ENCODE assay signal across 20 mouse cellular contexts in the genomic region with DNA sequence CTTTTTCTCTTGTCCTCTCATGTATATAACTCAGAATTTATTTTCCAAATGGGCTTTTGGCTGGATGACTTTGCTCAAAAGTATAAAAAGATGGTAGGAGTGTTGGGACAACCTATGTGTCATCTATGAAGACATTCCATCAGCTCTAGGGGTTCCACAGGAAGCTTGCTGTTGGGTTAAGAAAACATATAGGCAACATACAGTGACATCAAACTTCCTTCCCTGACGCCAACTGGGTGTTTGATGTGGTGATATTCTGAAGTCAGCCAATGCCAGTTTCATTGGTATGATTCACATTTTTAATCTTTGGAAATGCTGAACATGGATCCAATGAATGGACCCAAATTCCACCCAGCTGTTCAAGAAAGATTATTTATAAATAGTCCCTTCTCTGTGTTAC.
A peak's percentile ranks its signal among the peaks of the same experiment; 100 is the strongest.
DNase-seq lines count a peak whose midpoint lies in the region; ATAC-seq and TF ChIP-seq lines count a peak whose summit lies in the region.
"Had no signal": no experiment of that assay in that cellular context is flagged by ENCODE, and none has a peak within 500 bp of the region (broad histone marks: within the 10 kb centered on the region; RNA-seq: fewer than 3 reads in every experiment).

No protein-coding gene starts in this region.

- no peak overlapping the region for H3ac ChIP-seq in C2C12 (ENCODE audit: control insufficient read depth, insufficient read length, low read depth)

- peak; percentile 43 for ATAC-seq in CD4-positive, CD25-positive, alpha-beta regulatory T cell, adult 4 months
- ATAC-seq in forebrain, embryonic 12.5 days (ENCODE audit: low FRiP score): no peak
- no peak for ATAC-seq in midbrain, embryonic 13.5 days

- TF ChIP-seq POLR2A in embryonic fibroblast, embryonic 13.5 days (IDR thresholded peaks at IDR 0.05; ENCODE audit: low read depth, low read length): no peak

- no peak overlapping the region for H3K9ac ChIP-seq in forebrain, embryonic 12.5 days
- no peak overlapping the region for H3K9ac ChIP-seq in midbrain, embryonic 13.5 days (replicated peaks)
- H3K9ac ChIP-seq: embryonic facial prominence, embryonic 12.5 days; heart, embryonic 12.5 days; hindbrain, embryonic 15.5 days had no signal

- no peak for TF ChIP-seq CTCF in C2C12 (IDR thresholded peaks at IDR 0.05; ENCODE audit: control insufficient read depth, insufficient read depth, insufficient read length)
- no peak for TF ChIP-seq CTCF in embryonic fibroblast, embryonic 13.5 days (IDR thresholded peaks at IDR 0.05; ENCODE audit: borderline replicate concordance, insufficient read depth, low read length)

- H3K4me2 ChIP-seq in forebrain, embryonic 12.5 days: no peak overlapping the region
- H3K4me2 ChIP-seq in midbrain, embryonic 13.5 days (replicated peaks): no peak overlapping the region
- H3K4me2 ChIP-seq: embryonic facial prominence, embryonic 12.5 days; heart, embryonic 12.5 days; hindbrain, embryonic 15.5 days had no signal

- no peaks in the 10 kb centered on the region for H3K9me3 ChIP-seq in forebrain, embryonic 12.5 days
- H3K9me3 ChIP-seq in midbrain, embryonic 13.5 days: no peaks in the 10 kb centered on the region
- H3K9me3 ChIP-seq: embryonic facial prominence, embryonic 12.5 days; heart, embryonic 12.5 days; hindbrain, embryonic 15.5 days had no signal

- peak overlapping the region; percentile 63; the same call in 1 of the 2 replicates for H3K27ac ChIP-seq in embryonic fibroblast, embryonic 13.5 days (ENCODE audit: insufficient read depth, low read length)
- H3K27ac ChIP-seq in forebrain, embryonic 12.5 days: no peak overlapping the region
- H3K27ac ChIP-seq in midbrain, embryonic 13.5 days: no peak overlapping the region
- H3K27ac ChIP-seq: embryonic facial prominence, embryonic 12.5 days; gastrocnemius, adult 2 months; hindbrain, embryonic 15.5 days had no signal

- no peak overlapping the region for H3K4me3 ChIP-seq in C2C12 (ENCODE audit: insufficient read depth, poor library complexity, severe bottlenecking)
- no peak overlapping the region for H3K4me3 ChIP-seq in embryonic fibroblast, embryonic 13.5 days (ENCODE audit: insufficient read depth, low read length)
- H3K4me3 ChIP-seq in forebrain, embryonic 12.5 days (replicated peaks): no peak overlapping the region
- H3K4me3 ChIP-seq in midbrain, embryonic 13.5 days (replicated peaks): no peak overlapping the region
- H3K4me3 ChIP-seq: embryonic facial prominence, embryonic 12.5 days; gastrocnemius, adult 2 months; heart, embryonic 12.5 days; hindbrain, embryonic 15.5 days had no signal

- WGBS in forebrain, embryonic 12.5 days: 82% methylated on average over 1 of the region's 1 CpGs
- 81% methylated on average over 1 of the region's 1 CpGs for WGBS in midbrain, embryonic 13.5 days

- peak; percentile 69 for DNase-seq in naive thymus-derived CD4-positive, alpha-beta T cell, adult 2 months (ENCODE audit: low read depth)
- no peak for DNase-seq in spleen, adult 12 weeks (ENCODE audit: low spot score)
- DNase-seq: adrenal gland, postnatal 10 days; cerebellum, adult 11 months; cerebellum, adult 8-10 months; cerebellum, postnatal 14 days; embryo, embryonic 11 days; gastrocnemius, adult 2 months; gastrocnemius, postnatal 25 days; heart, postnatal 36 days; kidney, adult 11 months had no signal

- H3K4me1 ChIP-seq in embryonic fibroblast, embryonic 13.5 days (ENCODE audit: control insufficient read depth, insufficient read depth, low read length): peaks cover 8% of the 10 kb centered on the region
- no peaks in the 10 kb centered on the region for H3K4me1 ChIP-seq in forebrain, embryonic 12.5 days
- no peaks in the 10 kb centered on the region for H3K4me1 ChIP-seq in midbrain, embryonic 13.5 days (replicated peaks)
- H3K4me1 ChIP-seq: embryonic facial prominence, embryonic 12.5 days; heart, embryonic 12.5 days; hindbrain, embryonic 15.5 days had no signal

- H3K36me3 ChIP-seq in C2C12 (ENCODE audit: control insufficient read depth, insufficient read depth): no peaks in the 10 kb centered on the region
- H3K36me3 ChIP-seq in forebrain, embryonic 12.5 days (replicated peaks): no peaks in the 10 kb centered on the region
- H3K36me3 ChIP-seq in midbrain, embryonic 13.5 days: no peaks in the 10 kb centered on the region
- H3K36me3 ChIP-seq: embryonic facial prominence, embryonic 12.5 days; heart, embryonic 12.5 days; hindbrain, embryonic 15.5 days had no signal

- no peaks in the 10 kb centered on the region for H3K27me3 ChIP-seq in C2C12 (ENCODE audit: control insufficient read depth, insufficient read depth, insufficient read length)
- no peaks in the 10 kb centered on the region for H3K27me3 ChIP-seq in forebrain, embryonic 12.5 days
- H3K27me3 ChIP-seq in midbrain, embryonic 13.5 days: no peaks in the 10 kb centered on the region
- H3K27me3 ChIP-seq: CH12.LX; embryonic facial prominence, embryonic 12.5 days; heart, embryonic 12.5 days; hindbrain, embryonic 15.5 days had no signal

- no peaks in the 10 kb centered on the region for H3K79me2 ChIP-seq in C2C12 (ENCODE audit: control insufficient read depth, insufficient read depth)

- no peaks in the 10 kb centered on the region for H3K79me3 ChIP-seq in C2C12 (ENCODE audit: low read depth)

TF ChIP-seq in C2C12, 6 proteins besides CTCF, POLR2A, EP300 and RAD21:
- peak; percentile 72 for TF ChIP-seq MYOD1 (IDR thresholded peaks at IDR 0.05; ENCODE audit: control insufficient read depth, insufficient read length, low read depth)
- no peak for TF ChIP-seq MAX (IDR thresholded peaks at IDR 0.05)
- no peak for TF ChIP-seq FOSL1 (IDR thresholded peaks at IDR 0.05; ENCODE audit: insufficient read depth, low read length, poor library complexity, severe bottlenecking)
- TF ChIP-seq MYOG (IDR thresholded peaks at IDR 0.05; ENCODE audit: control insufficient read depth, extremely low read depth, insufficient read length): no peak
- no peak for TF ChIP-seq USF1 (IDR thresholded peaks at IDR 0.05; ENCODE audit: low read depth)
- TF ChIP-seq CEBPB (IDR thresholded peaks at IDR 0.05; ENCODE audit: low read depth): no peak
